Mouse (Mus musculus) erythroid progenitor cell, adult 5-6 weeks (primary cell): ENCODE data around the gene Crtac1. TPM values are rescaled to one million over a fixed set of nuclear protein-coding genes. Genes with fewer than 3 reads are reported as not detected.

Source experiments
- ATAC-seq: replicated peaks from 2 replicates; pipeline ENCODE4 v1.8.0; 2016; ENCODE audit warnings: moderate number of reproducible peaks, mild to moderate bottlenecking, moderate TSS enrichment, inconsistent platforms; ENCODE audit not compliant: poor library complexity, low FRiP score, severe bottlenecking
- total RNA-seq, 2 experiments: library from RNA; stranded (forward) in 1 of 2; stranded (reverse) in 1 of 2; fragments of 150-400 nt in 1 of 2; fragments of 186-747, 209-891 nt in 1 of 2; gene quantifications; 2 replicates each; pipeline versions ENCODE4 v1.2.3 to v1.2.4; 2015 to 2017; ENCODE audit warnings: low replicate concordance in 2 of 2

Gene Crtac1
- total RNA-seq, 2 experiments from 2014 or later: not detected

DNA sequence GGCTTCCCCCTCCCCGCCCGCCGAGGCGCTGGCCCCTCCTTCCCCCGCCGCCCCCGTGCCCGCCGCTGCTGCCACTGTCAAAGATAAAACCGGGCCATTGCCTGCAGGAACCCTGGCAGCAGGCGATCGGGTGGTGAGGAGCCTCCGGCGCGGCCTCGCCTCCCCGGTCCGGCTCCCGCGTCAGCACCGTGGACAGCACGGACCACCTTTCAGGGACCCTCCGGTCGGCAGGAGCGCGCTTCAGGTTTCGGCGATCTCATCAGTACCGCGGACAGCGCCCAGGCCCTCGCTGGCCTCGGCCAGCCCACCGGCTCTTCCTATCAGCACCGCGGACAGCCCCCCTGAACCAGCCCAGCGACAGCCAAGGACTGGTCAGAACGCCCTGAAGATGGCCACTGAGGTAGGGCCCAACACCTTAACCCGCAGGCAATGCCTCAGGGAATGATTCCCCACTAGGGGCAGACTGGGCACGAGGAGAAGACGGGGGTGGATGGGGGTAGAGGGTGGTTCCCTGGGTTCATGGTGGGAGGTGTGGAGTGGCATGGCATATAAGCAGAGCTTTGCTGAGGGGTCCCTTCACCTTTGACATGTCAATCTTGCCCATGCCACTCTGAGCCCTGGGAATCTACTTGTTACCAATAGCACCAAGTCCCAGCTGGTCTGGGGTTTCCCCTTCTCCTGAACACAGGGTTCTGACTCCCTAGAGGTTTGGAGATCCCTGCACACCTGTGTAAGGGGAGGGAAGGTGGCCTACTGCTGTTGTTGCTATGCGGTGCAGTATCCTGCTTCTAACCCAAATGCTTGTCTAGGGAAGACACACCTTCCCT is 175.6 kb downstream of the Crtac1 start:
- ATAC-seq: 0 out of 2 replicates have a peak, but pooled peaks have one; percentile 25

DNA sequence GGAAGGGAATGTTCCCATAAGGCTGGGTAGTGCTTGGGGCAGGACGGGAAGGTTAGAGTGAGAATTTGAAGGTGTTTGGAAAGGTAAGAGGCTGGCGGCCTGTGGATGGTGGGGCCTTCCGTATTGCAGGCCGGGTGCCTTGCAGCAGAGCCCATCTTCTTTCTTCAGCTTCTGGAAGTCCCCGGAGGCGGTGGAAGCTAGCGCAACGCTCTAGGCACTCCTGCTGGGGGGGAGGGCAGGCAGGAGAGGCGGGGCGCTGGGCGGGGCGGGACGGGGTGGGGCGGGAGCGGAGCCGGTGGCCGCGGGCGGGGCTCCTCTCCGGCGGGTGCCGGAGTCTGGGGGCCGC is 176.2 kb downstream of the Crtac1 start:
- ATAC-seq: no peak

DNA sequence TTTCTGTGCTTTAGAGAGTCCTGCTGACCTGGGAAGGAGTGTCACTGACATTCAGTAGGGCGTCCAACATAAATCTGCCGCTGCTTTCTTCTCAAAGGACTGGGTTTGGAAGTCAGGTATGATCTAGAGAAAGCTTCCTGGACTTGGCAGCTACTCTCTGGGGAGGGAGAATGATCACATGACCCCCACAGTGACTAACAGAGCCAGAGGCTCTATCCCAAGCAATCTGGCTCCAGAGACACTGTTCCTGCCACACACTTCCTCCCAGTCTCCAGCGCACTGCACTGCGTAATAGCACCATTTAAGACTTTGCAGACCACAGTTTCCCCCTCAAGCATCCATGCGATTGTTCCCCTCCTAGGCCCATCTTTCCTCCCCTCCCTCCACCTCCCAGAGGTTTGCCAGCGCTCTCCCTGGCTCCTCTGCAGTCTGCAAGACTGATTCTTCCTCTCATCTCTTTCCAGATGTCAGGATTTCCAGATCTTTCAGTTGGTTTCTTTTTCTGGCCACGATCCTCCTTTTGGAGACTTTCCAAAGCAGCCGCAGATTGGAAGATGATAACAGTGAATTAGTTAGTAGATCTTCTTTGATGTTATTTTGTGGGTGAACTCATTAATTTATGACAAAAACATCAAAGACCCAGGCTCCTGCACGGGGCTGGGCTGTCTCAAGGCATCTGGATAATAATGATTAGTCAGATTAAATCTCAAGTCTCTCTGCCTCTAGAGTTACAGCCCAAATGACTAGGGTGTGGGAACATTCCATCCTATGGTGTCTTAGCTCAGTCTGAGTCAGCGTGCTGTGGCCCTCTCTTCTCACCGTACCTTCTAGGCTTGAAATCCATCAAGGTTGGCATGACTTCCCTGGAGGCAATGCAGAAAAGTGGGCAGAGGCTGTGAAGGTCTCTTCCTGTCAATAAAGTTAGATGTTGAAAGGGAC is 181.3 kb downstream of the Crtac1 start:
- ATAC-seq: no peak

GRCm38 (mm10) chr19:42247519-42247918 is 184.1 kb downstream of the Crtac1 start, which contains the start of gene Golga7b:
Gene Golga7b, plus strand, starts transcription at chr19:42247574.
- ATAC-seq: no peak

GRCm38 (mm10) chr19:42246626-42247025 is 185.0 kb downstream of the Crtac1 start:
- ATAC-seq: no peak

GRCm38 (mm10) chr19:42243401-42243800 is 188.2 kb downstream of the Crtac1 start:
- ATAC-seq: no peak

- no peak for ATAC-seq
Observed at GRCm38 (mm10) chr19:42240881-42241280, 190.7 kb downstream of the Crtac1 start.

DNA sequence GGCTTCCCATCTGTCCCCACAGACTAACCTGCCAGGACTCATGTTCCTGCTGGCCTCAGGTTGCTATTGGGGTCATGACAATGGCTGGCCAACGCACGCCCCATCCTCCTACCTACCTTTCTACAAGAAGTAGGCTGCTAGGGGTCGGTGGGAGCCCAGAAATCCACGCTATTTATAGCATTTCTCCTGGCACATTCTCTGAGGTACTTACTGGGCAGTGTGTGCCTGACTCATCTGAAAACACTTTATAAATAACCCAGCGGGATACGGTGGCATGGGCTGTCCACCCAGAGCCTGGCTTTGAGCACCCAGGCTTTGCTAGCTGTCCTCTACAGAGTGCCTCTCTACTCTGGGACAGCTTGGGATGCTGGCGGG is 193.3 kb downstream of the Crtac1 start:
- no peak for ATAC-seq

- ATAC-seq: no peak
Observed at GRCm38 (mm10) chr19:42237602-42238340, 193.8 kb downstream of the Crtac1 start.

Other genes with a start within 250 kb of the Crtac1 start
- not detected in 2 replicates for gene Sfrp5, start 229.5 kb downstream of the Crtac1 start, total RNA-seq (2015; ENCODE audit: low replicate concordance)
- gene Sfrp5, start 229.5 kb downstream of the Crtac1 start, total RNA-seq (2017; ENCODE audit: low replicate concordance): not detected in 2 replicates
- gene Golga7b, start 184.2 kb downstream of the Crtac1 start, total RNA-seq (2015; ENCODE audit: low replicate concordance): not detected in 2 replicates
- gene Golga7b, start 184.2 kb downstream of the Crtac1 start, total RNA-seq (2017; ENCODE audit: low replicate concordance): not detected in 2 replicates
- gene R3hcc1l, start 87.0 kb upstream of the Crtac1 start, total RNA-seq (2015; ENCODE audit: low replicate concordance): 37.3 and 37.5 TPM in 2 replicates
- gene R3hcc1l, start 87.0 kb upstream of the Crtac1 start, total RNA-seq (2017; ENCODE audit: low replicate concordance): 29.5 and 31.5 TPM in 2 replicates
- not detected in 2 replicates for gene Loxl4, start 181.0 kb upstream of the Crtac1 start, total RNA-seq (2015; ENCODE audit: low replicate concordance)
- gene Loxl4, start 181.0 kb upstream of the Crtac1 start, total RNA-seq (2017; ENCODE audit: low replicate concordance): not detected in 2 replicates